Mouse (Mus musculus): ENCODE measurements at regions not wholly inside any gene's neighbourhood (a gene's known extent, or its start where the extent isn't known, plus 50 kb on each side); places are given as distances from the start of the nearest gene placed in this dataset.

DNA sequence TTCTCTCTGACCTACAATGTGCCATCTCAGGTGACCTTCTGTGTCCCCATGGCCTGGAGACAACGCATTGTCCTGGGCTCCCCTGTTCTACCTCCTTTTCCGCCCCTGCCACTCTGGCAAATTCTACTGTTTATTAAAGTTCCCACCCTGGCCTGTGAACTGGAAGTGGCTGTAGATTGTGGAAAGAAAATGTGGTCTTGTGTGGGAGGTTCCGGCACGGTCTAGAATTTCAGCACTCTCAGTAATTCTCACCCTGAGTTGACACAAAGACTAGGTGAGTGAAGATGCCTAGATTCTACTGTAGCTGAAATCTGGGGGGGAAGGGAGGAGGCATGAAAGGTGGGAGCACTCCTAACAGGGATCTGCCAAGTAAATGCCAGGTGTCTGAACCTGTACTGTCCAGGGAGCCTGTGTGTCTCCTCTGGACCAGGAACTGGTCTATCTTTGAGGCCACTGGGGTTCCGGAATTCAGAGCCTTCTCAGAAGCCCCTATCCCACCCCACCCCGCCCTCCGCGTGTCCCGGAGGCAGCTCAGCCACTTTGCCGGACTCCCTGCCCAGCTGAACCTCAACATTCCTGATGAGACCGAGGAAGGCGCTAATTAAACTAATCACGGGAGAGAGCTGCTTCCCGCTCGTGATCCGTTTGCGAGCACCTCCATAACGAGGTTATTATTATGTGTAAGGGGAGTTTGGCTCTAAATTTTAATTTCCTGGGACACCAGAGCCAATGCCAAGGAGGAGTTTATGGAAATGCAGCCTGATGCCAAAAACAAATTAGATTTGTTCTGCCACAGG is 77.3 kb upstream of the Cpsf6 start:
- no peak overlapping the region for H3K27ac ChIP-seq (ENCODE audit: insufficient read depth, low read depth, low read length)
- H3K36me3 ChIP-seq (ENCODE audit: control insufficient read depth, insufficient read depth, low read length), result no peaks in the 10 kb centered on the region
- no peaks in the 10 kb centered on the region for H3K27me3 ChIP-seq (replicated peaks; ENCODE audit: control insufficient read depth, insufficient read depth, low read length)
- DNase-seq, result no peak
- 69% methylated on average over 18 of the region's 18 CpGs for WGBS
- no peak overlapping the region for H3K4me3 ChIP-seq (ENCODE audit: insufficient read depth, low read depth, low read length)
- TF ChIP-seq CTCF (conservative IDR thresholded peaks at IDR 0.05; ENCODE audit: insufficient read depth, insufficient read length, low read depth, low read length) (no peak), POLR2A (IDR thresholded peaks at IDR 0.05; ENCODE audit: low read depth, low read length) (no peak)
- peaks cover 3% of the 10 kb centered on the region; the same call in 1 of the 2 replicates for H3K4me1 ChIP-seq (ENCODE audit: control insufficient read depth, insufficient read depth, low read length)

DNA sequence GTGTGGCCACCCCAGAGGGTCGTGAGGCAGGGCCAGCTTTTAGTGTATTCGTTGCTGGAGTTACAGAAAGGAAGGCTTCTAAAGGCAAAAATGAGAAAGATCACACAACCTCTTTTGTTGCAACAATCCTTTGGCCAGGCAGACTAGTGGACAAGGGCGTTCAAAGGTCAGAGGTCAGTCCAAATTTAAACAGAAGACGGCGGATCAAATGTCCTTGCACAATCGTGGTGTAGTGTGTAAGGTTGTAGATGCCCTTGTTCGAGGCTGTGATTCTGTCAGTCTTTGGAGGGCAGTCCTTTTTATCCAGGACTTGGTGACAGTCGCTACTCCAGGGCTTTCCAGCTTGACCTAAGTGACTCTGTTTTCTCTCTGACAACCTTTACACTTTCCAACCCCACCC is 76.6 kb upstream of the Cpsf6 start:
- 59% methylated on average over 8 of the region's 8 CpGs for WGBS
- Histone ChIP-seq H3K4me3 (ENCODE audit: insufficient read depth, low read depth, low read length) (no peak overlapping the region), H3K4me1 (ENCODE audit: control insufficient read depth, insufficient read depth, low read length) (peaks cover 3% of the 10 kb centered on the region; the same call in 1 of the 2 replicates), H3K36me3 (ENCODE audit: control insufficient read depth, insufficient read depth, low read length) (no peaks in the 10 kb centered on the region), H3K27me3 (replicated peaks; ENCODE audit: control insufficient read depth, insufficient read depth, low read length) (no peaks in the 10 kb centered on the region), H3K27ac (ENCODE audit: insufficient read depth, low read depth, low read length) (no peak overlapping the region)
- no peak for DNase-seq
- TF ChIP-seq POLR2A (IDR thresholded peaks at IDR 0.05; ENCODE audit: low read depth, low read length), result no peak
- no peak for TF ChIP-seq CTCF (conservative IDR thresholded peaks at IDR 0.05; ENCODE audit: insufficient read depth, insufficient read length, low read depth, low read length)

DNA sequence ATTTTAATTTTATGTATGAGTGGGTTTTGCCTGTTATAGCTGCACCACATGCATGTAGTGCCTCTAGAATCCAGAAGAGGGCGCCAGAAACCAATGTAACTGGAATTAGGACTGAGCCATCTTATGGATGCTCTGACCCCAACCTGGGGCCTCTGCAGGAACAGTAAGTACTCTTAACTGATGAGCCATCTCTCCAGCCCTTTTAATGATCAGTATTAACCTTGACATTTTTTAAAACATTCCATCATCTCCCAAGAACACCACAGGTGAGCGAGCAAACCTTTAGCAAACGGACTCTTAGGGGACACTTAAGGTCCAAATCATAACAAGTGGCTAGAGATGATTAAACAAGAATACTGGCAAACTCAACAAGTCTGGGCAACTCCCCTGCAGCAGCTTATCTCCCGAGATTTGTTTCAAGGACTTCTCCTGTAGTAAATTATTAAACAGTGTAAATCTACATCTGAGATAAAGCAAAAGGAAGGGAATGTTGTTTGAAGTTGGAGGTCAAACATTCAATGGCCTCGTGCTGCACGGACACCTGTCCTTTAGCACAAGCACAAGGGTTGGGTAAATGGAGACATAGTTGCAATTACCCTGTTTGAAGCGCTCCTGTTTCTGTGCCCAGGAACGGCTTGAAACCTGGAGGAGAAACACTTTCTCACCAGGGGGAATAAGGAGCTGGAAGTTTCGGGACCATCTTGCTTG is 75.9 kb upstream of the Cpsf6 start:
- Histone ChIP-seq H3K36me3 (ENCODE audit: control insufficient read depth, insufficient read depth, low read length) (no peaks in the 10 kb centered on the region), H3K4me1 (ENCODE audit: control insufficient read depth, insufficient read depth, low read length) (peaks cover 3% of the 10 kb centered on the region; the same call in 1 of the 2 replicates), H3K27me3 (replicated peaks; ENCODE audit: control insufficient read depth, insufficient read depth, low read length) (no peaks in the 10 kb centered on the region), H3K4me3 (ENCODE audit: insufficient read depth, low read depth, low read length) (no peak overlapping the region), H3K27ac (ENCODE audit: insufficient read depth, low read depth, low read length) (no peak overlapping the region)
- 51% methylated on average over 9 of the region's 9 CpGs for WGBS
- TF ChIP-seq CTCF (conservative IDR thresholded peaks at IDR 0.05; ENCODE audit: insufficient read depth, insufficient read length, low read depth, low read length) (peak; percentile 52), POLR2A (IDR thresholded peaks at IDR 0.05; ENCODE audit: low read depth, low read length) (no peak)
- DNase-seq, result peak; percentile 63

DNA sequence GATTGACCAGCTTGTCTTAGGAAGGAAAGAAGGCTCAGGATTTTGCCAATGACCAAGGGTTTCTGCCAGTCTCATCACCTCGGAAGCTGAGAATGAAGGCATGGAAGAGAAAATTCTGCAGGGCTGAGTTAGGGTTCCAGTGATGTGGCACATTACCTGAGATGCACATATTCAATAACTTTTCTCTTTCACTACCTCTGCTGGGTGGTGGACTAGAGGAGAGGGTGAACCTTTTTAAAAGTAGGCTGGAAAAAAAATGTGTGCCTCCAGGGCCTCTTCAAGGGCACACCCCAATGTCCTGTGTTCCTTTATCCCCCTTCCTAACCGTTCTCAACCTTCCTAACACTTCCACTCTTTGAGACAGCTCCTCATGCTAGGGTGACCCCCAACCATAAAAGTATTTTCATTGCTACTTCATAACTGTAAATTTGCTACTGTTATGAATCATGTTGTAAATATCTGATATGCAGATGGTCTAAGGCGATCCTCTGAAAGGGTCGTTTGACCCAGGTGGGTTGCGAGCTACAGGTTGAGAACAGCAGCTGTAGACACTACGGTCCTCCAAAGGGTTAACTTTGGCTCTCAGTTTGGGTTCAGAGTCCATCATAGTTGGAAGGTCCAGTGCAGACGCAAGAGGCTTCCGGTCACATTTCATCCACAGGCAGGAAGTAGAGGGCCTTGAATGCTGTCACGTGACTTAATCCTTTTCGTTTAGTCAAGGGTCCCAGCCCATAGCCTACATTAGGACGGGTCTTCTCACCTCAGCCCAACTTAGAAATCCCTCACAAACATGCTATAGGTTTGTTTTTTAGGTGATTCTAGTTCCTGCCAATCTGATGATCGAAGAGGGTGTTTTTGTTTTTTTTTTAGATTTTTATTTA is 75.1 kb upstream of the Cpsf6 start:
- no peaks in the 10 kb centered on the region for H3K27me3 ChIP-seq (replicated peaks; ENCODE audit: control insufficient read depth, insufficient read depth, low read length)
- 54% methylated on average over 12 of the region's 12 CpGs for WGBS
- peak; percentile 37 for DNase-seq
- no peak for TF ChIP-seq CTCF (conservative IDR thresholded peaks at IDR 0.05; ENCODE audit: insufficient read depth, insufficient read length, low read depth, low read length)
- TF ChIP-seq POLR2A (IDR thresholded peaks at IDR 0.05; ENCODE audit: low read depth, low read length), result no peak
- H3K27ac ChIP-seq (ENCODE audit: insufficient read depth, low read depth, low read length), result no peak overlapping the region
- H3K36me3 ChIP-seq (ENCODE audit: control insufficient read depth, insufficient read depth, low read length), result no peaks in the 10 kb centered on the region
- no peak overlapping the region for H3K4me3 ChIP-seq (ENCODE audit: insufficient read depth, low read depth, low read length)
- H3K4me1 ChIP-seq (ENCODE audit: control insufficient read depth, insufficient read depth, low read length), result peaks cover 3% of the 10 kb centered on the region; the same call in 1 of the 2 replicates

DNA sequence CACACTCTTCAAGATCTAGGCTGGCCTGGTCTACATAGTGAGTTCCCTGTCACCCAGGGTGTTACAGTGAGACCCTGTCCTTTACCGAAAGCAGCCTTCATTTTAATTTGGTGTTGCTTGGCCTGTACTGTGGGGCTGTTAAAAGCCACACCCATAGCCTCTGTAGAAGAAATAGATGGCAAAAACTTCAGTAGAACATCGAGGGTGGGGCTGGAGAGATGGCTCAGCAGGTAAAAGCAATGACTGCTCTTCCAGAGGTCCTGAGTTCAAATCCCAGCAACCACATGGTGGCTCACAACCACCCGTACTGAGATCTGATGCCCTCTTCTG is 74.3 kb upstream of the Cpsf6 start:
- no peak for DNase-seq

DNA sequence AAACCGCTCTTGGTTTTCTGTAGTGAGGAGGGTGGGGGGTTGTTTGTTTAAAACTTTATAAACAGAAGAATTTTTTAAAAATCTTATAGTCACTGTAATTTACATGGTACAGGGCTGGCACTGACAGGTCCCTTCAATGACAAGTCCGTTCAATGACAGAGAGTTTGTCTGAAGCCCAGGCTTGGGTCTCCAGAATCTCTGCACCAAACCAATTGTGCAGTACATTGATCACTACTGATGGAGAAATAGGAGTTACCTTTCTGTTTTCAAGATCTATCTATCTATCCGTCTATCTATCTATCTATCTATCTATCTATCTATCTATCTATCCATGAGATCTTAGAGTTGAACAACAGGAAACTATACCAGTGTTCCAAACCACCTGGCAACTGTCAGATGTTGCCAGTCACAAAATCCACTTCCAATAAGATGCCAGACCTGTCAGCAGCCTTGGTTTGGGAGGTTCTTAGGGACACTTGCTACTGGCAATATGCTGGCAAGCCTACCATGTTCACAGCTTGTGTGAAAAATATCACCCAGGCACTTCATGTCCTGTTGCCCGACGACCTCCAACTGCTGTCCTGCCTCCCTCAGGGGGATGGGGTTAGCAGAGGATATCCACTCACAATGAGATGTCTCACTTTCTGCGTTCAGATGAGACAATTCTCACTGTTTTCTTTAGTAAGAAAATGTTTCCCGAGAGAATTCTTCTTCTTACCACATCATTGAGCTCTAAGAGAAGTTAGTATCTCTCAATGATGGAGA is 73.8 kb upstream of the Cpsf6 start:
- H3K4me3 ChIP-seq (ENCODE audit: insufficient read depth, low read depth, low read length), result no peak overlapping the region
- whole genome bisulfite sequencing, result 93% methylated on average over 7 of the region's 7 CpGs
- TF ChIP-seq POLR2A (IDR thresholded peaks at IDR 0.05; ENCODE audit: low read depth, low read length) (no peak), CTCF (conservative IDR thresholded peaks at IDR 0.05; ENCODE audit: insufficient read depth, insufficient read length, low read depth, low read length) (no peak)
- peaks cover 3% of the 10 kb centered on the region; the same call in 1 of the 2 replicates for H3K4me1 ChIP-seq (ENCODE audit: control insufficient read depth, insufficient read depth, low read length)
- no peaks in the 10 kb centered on the region for H3K36me3 ChIP-seq (ENCODE audit: control insufficient read depth, insufficient read depth, low read length)
- DNase-seq, result no peak
- H3K27ac ChIP-seq (ENCODE audit: insufficient read depth, low read depth, low read length), result no peak overlapping the region
- H3K27me3 ChIP-seq (replicated peaks; ENCODE audit: control insufficient read depth, insufficient read depth, low read length), result no peaks in the 10 kb centered on the region

More for the DNA sequence above, 74.3 kb upstream of the Cpsf6 start:
- Histone ChIP-seq H3K27ac (ENCODE audit: insufficient read depth, low read depth, low read length) (no peak overlapping the region), H3K4me3 (ENCODE audit: insufficient read depth, low read depth, low read length) (no peak overlapping the region), H3K4me1 (ENCODE audit: control insufficient read depth, insufficient read depth, low read length) (peaks cover 3% of the 10 kb centered on the region; the same call in 1 of the 2 replicates), H3K36me3 (ENCODE audit: control insufficient read depth, insufficient read depth, low read length) (no peaks in the 10 kb centered on the region), H3K27me3 (replicated peaks; ENCODE audit: control insufficient read depth, insufficient read depth, low read length) (no peaks in the 10 kb centered on the region)
- no peak for TF ChIP-seq CTCF (conservative IDR thresholded peaks at IDR 0.05; ENCODE audit: insufficient read depth, insufficient read length, low read depth, low read length)
- TF ChIP-seq POLR2A (IDR thresholded peaks at IDR 0.05; ENCODE audit: low read depth, low read length), result no peak
- 92% methylated on average over 3 of the region's 3 CpGs for WGBS

All from kidney, adult 2 months (tissue).